Mouse (Mus musculus): ENCODE measurements around the gene Mad1l1. TPM values are rescaled to one million over a fixed set of nuclear protein-coding genes. Genes with fewer than 3 reads are reported as not detected.
A peak's percentile ranks its signal among the peaks of the same experiment; 100 is the strongest.
"Not testable (repeated sequence)": the region's sequence is repeated elsewhere in the genome, so short reads cannot be mapped to it uniquely, and the experiment has no call there.

Gene Mad1l1
- polyA plus RNA-seq, 1 experiment from 2014 or later, result 33.8 TPM

GRCm38 (mm10) chr5:140018780-140019179, 302.6 kb downstream of the Mad1l1 start:
- H3K27ac ChIP-seq (replicated peaks), result no peak overlapping the region
- WGBS, result 76% methylated on average over 7 of the region's 7 CpGs
- no peaks in the 10 kb centered on the region for H3K9me3 ChIP-seq
- H3K36me3 ChIP-seq, result no peaks in the 10 kb centered on the region
- ATAC-seq (replicated peaks), result no peak
- H3K4me3 ChIP-seq, result no peak overlapping the region
- H3K27me3 ChIP-seq, result no peaks in the 10 kb centered on the region
- H3K9ac ChIP-seq (replicated peaks), result no peak overlapping the region
- no peak overlapping the region for H3K4me2 ChIP-seq (replicated peaks)
- peaks cover 32% of the 10 kb centered on the region for H3K4me1 ChIP-seq

DNA sequence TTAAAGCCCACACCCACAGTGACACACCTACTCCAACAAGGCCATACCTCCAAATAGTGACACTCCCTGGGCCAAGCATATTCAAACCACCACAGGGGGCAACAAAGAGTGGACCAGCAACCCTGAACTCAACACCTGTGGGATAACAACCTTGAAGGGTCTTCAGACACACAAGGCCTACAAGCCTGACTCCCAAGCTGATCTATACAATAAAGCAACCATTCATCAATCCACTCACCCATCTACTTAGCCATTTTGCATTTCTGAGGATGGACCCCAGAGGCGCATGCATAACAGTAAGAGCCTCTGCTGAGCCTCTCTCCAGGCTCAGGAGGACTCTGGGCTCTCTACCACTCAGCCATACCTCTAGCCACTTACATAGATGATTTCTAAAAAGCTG, 304.5 kb downstream of the Mad1l1 start:
- Histone ChIP-seq H3K27me3 (no peaks in the 10 kb centered on the region), H3K9ac (replicated peaks) (no peak overlapping the region), H3K4me2 (replicated peaks) (no peak overlapping the region), H3K27ac (replicated peaks) (no peak overlapping the region), H3K4me1 (peaks cover 22% of the 10 kb centered on the region), H3K36me3 (no peaks in the 10 kb centered on the region), H3K9me3 (no peaks in the 10 kb centered on the region), H3K4me3 (no peak overlapping the region)
- 96% methylated on average over 1 of the region's 1 CpGs for WGBS
- ATAC-seq (replicated peaks), result no peak

DNA sequence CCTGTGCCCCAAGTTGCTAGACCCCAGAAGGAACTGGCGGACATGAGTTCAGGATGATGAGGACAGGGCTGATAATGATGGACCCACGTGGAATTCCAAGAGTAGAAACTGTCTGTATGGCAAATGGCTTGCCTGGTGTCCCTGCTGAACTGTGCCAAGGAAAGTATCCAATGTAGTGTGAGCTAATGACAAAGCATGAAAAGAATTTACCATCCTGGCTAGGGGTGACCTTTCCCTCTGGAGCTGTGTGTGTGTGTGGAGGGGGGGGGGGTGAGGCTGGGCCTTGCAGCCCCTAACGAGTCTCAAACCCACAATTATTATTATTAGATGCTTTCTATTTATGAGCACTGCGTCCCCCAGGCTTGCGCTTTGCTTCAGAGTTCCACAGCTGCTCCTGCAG, 307.7 kb downstream of the Mad1l1 start:
- no peak overlapping the region for H3K4me3 ChIP-seq
- no peak overlapping the region for H3K4me2 ChIP-seq (replicated peaks)
- no peaks in the 10 kb centered on the region for H3K9me3 ChIP-seq
- H3K27ac ChIP-seq (replicated peaks), result no peak overlapping the region
- H3K9ac ChIP-seq (replicated peaks), result no peak overlapping the region
- WGBS, result 53% methylated on average over 5 of the region's 5 CpGs
- no peaks in the 10 kb centered on the region for H3K27me3 ChIP-seq
- peaks cover 13% of the 10 kb centered on the region; the same call in 1 of the 2 replicates for H3K4me1 ChIP-seq
- no peaks in the 10 kb centered on the region for H3K36me3 ChIP-seq
- ATAC-seq (replicated peaks), result no peak

DNA sequence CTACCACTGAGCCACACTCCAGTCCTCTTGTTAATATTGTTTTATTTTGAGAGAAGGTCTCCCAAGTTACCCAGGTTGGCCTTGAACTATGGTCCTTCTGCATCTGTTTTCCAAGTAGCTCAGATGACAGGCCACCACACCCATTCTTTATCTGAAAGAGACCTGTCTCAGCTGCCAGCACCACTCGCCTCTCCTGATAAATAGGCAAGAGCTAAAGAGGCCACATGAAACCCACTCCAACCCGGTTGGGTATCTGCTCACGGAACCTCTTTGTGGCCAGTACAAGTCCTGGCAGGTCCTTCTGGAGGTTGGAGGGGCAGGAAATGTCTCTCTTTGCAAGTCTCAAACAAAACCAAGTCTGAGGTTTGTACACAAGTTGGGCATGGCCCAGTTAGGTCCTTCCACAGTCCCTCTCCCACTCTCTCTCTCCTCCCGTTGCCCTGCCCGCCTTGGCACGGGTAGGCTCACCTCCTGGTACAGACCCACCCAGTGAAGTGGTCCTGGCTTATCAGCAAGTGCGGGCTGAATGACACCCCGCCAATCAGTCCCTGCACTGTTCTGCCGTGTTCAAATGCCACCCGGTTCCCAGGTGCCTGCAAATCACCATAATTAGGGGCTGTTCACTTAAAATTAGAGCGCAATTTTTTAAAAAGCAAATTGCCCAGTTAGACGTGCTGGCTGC, 308.9 kb downstream of the Mad1l1 start:
- WGBS, result 78% methylated on average over 12 of the region's 12 CpGs
- peaks cover 23% of the 10 kb centered on the region for H3K4me1 ChIP-seq
- no peaks in the 10 kb centered on the region for H3K9me3 ChIP-seq
- H3K9ac ChIP-seq (replicated peaks), result no peak overlapping the region
- no peaks in the 10 kb centered on the region for H3K27me3 ChIP-seq
- no peaks in the 10 kb centered on the region for H3K36me3 ChIP-seq
- 0 out of 2 replicates have a peak, but pooled peaks have one; percentile 14 for ATAC-seq (replicated peaks)
- H3K4me3 ChIP-seq, result no peak overlapping the region
- no peak overlapping the region for H3K27ac ChIP-seq (replicated peaks)
- no peak overlapping the region for H3K4me2 ChIP-seq (replicated peaks)

GRCm38 (mm10) chr5:140010405-140010804, 310.9 kb downstream of the Mad1l1 start:
- ATAC-seq (replicated peaks), result no peak
- Histone ChIP-seq H3K4me3 (no peak overlapping the region), H3K9me3 (no peaks in the 10 kb centered on the region), H3K9ac (replicated peaks) (no peak overlapping the region), H3K4me2 (replicated peaks) (no peak overlapping the region), H3K36me3 (no peaks in the 10 kb centered on the region), H3K27me3 (no peaks in the 10 kb centered on the region), H3K27ac (replicated peaks) (no peak overlapping the region), H3K4me1 (peaks cover 31% of the 10 kb centered on the region)
- 85% methylated on average over 3 of the region's 3 CpGs for WGBS

GRCm38 (mm10) chr5:140009083-140009655, 312.2 kb downstream of the Mad1l1 start:
- H3K36me3 ChIP-seq, result no peaks in the 10 kb centered on the region
- 68% methylated on average over 7 of the region's 7 CpGs for WGBS
- no peak for ATAC-seq (replicated peaks)
- no peak overlapping the region for H3K27ac ChIP-seq (replicated peaks)
- no peaks in the 10 kb centered on the region for H3K27me3 ChIP-seq
- peaks cover 31% of the 10 kb centered on the region for H3K4me1 ChIP-seq
- no peak overlapping the region for H3K4me2 ChIP-seq (replicated peaks)
- no peaks in the 10 kb centered on the region for H3K9me3 ChIP-seq
- H3K9ac ChIP-seq (replicated peaks), result no peak overlapping the region
- H3K4me3 ChIP-seq, result no peak overlapping the region

- peaks cover 26% of the 10 kb centered on the region for H3K4me1 ChIP-seq
- ATAC-seq (replicated peaks), result no peak
- no peaks in the 10 kb centered on the region for H3K27me3 ChIP-seq
- no peaks in the 10 kb centered on the region for H3K9me3 ChIP-seq
- H3K9ac ChIP-seq (replicated peaks), result no peak overlapping the region
- 56% methylated on average over 5 of the region's 5 CpGs for WGBS
- no peaks in the 10 kb centered on the region for H3K36me3 ChIP-seq
- no peak overlapping the region for H3K4me2 ChIP-seq (replicated peaks)
- H3K27ac ChIP-seq (replicated peaks), result no peak overlapping the region
- H3K4me3 ChIP-seq, result no peak overlapping the region
Measured at GRCm38 (mm10) chr5:140008523-140008806, 312.9 kb downstream of the Mad1l1 start.

DNA sequence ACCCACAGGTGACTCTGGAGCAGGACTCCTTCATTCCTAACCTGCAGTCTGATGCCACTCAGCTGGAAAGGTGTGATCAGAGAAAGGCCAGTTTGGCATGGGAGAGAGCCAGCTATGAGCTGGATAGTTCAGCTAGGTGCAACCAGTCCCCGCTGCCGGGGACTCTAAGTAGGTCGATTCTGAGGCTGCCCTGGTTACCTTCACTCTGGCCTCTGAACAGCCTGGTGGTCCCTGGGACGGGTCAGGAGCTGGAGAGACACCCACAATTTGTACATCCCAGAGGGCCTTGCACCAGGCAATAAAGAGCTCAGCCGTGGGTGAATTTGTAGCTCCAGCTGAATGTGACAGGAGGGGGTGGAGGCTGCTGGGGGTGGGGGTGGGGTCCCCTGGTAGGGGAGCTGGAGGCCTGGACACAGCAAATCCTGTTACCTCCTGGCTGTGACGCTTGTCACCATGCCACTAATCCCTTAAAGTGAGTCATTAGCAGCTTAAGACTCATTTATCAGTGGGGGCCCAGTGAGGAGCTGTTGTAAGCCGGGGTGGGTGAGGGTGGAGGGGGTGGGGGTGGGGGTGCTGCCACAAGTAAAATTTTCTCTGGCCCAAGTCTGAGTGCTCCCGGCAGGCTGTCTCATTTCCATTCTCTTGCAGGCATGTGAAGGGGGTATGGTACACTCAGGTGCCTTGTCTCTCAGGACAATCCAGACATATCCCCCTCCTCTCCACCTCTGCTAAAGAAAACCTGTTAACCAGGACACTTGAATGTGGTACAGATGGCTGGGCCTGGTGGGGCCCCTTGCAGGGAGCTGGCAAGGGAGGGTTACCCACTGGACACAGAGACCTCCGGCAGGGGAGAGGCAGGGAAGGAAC, 313.5 kb downstream of the Mad1l1 start:
- 17% methylated on average over 9 of the region's 9 CpGs for WGBS
- H3K27ac ChIP-seq (replicated peaks), result no peak overlapping the region
- H3K36me3 ChIP-seq, result no peaks in the 10 kb centered on the region
- H3K4me3 ChIP-seq, result no peak overlapping the region
- H3K9ac ChIP-seq (replicated peaks), result no peak overlapping the region
- no peaks in the 10 kb centered on the region for H3K9me3 ChIP-seq
- no peaks in the 10 kb centered on the region for H3K27me3 ChIP-seq
- H3K4me2 ChIP-seq (replicated peaks), result no peak overlapping the region
- no peak for ATAC-seq (replicated peaks)
- peaks cover 22% of the 10 kb centered on the region for H3K4me1 ChIP-seq

GRCm38 (mm10) chr5:140006861-140007260, 314.5 kb downstream of the Mad1l1 start:
- Histone ChIP-seq H3K27ac (replicated peaks) (no peak overlapping the region), H3K36me3 (no peaks in the 10 kb centered on the region), H3K9ac (replicated peaks) (no peak overlapping the region), H3K4me3 (no peak overlapping the region), H3K27me3 (no peaks in the 10 kb centered on the region), H3K9me3 (no peaks in the 10 kb centered on the region), H3K4me1 (peaks cover 22% of the 10 kb centered on the region), H3K4me2 (replicated peaks) (no peak overlapping the region)
- 44% methylated on average over 8 of the region's 8 CpGs for WGBS
- no peak for ATAC-seq (replicated peaks)

DNA sequence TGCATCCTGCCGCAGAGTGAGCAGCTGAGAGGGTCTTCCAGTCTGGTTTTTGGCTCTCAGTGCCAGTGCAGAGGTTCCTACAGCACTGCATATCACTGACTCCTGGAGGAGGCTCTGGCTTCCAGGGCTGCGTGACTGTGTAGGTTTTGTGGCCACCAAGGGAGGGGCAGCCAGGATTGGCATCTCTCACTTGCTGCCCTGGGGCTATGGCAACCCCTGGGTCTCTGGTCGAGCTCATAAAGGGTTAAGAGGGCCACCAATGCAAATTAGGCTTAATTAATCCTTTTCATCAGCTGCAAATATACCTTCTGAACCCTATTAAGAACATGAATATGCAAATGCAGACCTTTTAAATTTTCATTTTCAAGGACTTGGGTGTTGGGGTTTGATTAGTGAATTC, 318.8 kb downstream of the Mad1l1 start:
- no peak overlapping the region for H3K4me2 ChIP-seq (replicated peaks)
- no peak overlapping the region for H3K9ac ChIP-seq (replicated peaks)
- H3K27me3 ChIP-seq, result no peaks in the 10 kb centered on the region
- H3K27ac ChIP-seq (replicated peaks), result no peak overlapping the region
- H3K9me3 ChIP-seq, result no peaks in the 10 kb centered on the region
- no peaks in the 10 kb centered on the region for H3K36me3 ChIP-seq
- no peak for ATAC-seq (replicated peaks)
- no peak overlapping the region for H3K4me3 ChIP-seq
- WGBS, result 16% methylated on average over 3 of the region's 3 CpGs
- H3K4me1 ChIP-seq, result peaks cover 13% of the 10 kb centered on the region

GRCm38 (mm10) chr5:139998916-139999315, 322.4 kb downstream of the Mad1l1 start:
- ATAC-seq (replicated peaks), result no peak
- WGBS, result 27% methylated on average over 6 of the region's 6 CpGs
- H3K36me3 ChIP-seq, result no peaks in the 10 kb centered on the region
- no peaks in the 10 kb centered on the region for H3K27me3 ChIP-seq
- H3K9me3 ChIP-seq, result no peaks in the 10 kb centered on the region
- H3K4me3 ChIP-seq, result no peak overlapping the region
- no peak overlapping the region for H3K27ac ChIP-seq (replicated peaks)
- peaks cover 4% of the 10 kb centered on the region for H3K4me1 ChIP-seq
- no peak overlapping the region for H3K9ac ChIP-seq (replicated peaks)
- H3K4me2 ChIP-seq (replicated peaks), result no peak overlapping the region

DNA sequence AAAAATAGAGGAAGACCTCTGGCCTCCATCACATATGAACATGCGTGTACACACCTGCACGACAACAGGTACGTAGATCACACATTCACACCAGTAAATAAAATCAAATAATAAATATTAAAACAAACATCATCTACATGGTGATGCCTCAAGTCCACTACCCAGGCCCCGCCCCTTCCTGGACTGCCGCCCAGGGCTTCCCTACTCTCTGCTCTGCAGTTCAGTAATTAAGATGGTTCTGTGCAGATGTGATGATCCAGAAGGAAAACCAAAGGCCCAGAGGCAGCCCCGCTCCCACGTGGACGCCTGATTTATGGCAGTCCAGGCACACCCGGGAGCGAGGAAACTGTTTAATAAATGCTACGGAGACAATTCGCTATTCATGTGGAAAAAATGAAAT, 323.0 kb downstream of the Mad1l1 start:
- H3K9ac ChIP-seq (replicated peaks); H3K4me1 ChIP-seq; H3K36me3 ChIP-seq; H3K27me3 ChIP-seq; H3K4me2 ChIP-seq (replicated peaks); ATAC-seq (replicated peaks); H3K9me3 ChIP-seq; H3K4me3 ChIP-seq; H3K27ac ChIP-seq (replicated peaks): not testable (repeated sequence)
- WGBS, result 78% methylated on average over 12 of the region's 12 CpGs

All from forebrain, embryonic 15.5 days (tissue).